Mouse (Mus musculus): Measurements from ENCODE around the gene Flvcr1. TPM values are rescaled to one million over a fixed set of nuclear protein-coding genes. Genes with fewer than 3 reads are reported as not detected.

Gene Flvcr1
- 4.7 TPM for polyA plus RNA-seq (2017; shearing (Covaris generic))

DNA sequence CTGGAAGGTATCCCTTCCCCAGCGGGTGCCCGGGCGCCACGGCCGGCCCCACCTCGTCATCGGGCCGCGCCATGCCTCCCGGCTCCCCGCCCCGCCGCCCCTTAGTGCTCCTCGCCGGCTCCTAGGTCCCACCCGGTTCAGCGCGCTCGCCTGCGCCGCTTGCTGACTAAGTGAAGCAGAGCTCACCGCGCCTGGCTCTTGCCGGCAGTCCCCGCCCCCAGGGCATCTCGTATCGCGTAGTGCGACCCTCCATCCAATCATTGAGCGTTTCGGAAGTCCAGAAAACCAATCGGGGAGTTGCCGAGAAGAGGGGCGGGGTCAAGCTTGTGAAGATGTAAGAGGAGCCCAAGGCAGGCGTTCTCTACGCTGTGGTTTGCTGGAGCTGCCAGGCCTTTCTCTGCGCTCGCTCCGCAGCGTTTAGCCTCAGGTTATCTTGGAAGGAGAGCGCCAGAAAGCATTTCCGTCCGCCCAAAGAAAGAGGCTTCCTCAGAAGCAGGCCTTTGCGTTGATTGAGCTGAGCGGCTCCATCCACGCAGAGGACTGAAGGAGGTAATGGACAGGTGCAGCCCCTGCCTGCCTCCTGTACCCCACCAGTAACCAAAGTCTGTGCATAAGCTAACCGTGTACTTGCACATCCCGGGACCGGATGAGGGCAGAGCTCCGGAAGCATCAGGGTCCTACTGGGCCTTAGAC lies at the start of gene Flvcr1:
Gene Flvcr1, minus strand, starts transcription at position 138 of the 693 bp plus-strand sequence.

DNA sequence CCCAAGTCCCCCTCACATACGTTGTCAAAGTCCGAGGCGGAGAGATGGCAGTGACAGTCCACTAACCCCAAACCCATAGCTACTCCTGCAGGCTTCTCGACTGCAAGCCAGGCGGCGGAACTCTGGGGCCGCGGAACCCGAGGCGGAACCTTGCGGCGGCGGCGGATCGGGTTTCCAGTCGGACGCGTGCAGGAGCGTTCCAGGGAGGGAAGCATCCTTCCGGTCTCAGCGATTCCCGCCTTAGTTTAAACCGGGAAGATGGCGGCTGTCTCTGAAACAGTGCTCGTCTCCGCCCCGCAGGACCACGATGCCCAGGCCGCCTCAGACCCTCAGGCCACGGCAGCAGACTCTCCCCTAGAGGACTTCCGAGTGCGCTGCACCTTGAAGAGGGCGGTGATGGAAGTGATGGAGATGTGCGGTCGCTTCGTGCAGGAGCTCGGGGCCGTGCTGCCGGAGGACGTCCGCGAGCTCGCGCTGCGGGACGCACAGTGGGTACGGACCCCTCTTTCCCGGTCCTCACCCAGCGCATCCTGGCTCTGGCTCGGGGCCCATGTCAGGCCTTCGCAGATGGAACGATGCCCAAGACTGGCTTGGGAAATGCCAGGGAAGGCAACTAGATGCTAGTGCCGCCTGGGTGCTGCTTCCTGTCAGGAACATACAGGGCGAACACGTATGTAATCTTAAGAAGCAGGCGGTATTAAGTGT lies 37.0 kb upstream of the Flvcr1 start, which contains the start of the genes Tatdn3 and Nsl1:
Gene Tatdn3, minus strand, starts transcription at position 152 of the 705 bp plus-strand sequence.
Gene Nsl1, plus strand, starts transcription at position 232 of the 705 bp plus-strand sequence.

DNA sequence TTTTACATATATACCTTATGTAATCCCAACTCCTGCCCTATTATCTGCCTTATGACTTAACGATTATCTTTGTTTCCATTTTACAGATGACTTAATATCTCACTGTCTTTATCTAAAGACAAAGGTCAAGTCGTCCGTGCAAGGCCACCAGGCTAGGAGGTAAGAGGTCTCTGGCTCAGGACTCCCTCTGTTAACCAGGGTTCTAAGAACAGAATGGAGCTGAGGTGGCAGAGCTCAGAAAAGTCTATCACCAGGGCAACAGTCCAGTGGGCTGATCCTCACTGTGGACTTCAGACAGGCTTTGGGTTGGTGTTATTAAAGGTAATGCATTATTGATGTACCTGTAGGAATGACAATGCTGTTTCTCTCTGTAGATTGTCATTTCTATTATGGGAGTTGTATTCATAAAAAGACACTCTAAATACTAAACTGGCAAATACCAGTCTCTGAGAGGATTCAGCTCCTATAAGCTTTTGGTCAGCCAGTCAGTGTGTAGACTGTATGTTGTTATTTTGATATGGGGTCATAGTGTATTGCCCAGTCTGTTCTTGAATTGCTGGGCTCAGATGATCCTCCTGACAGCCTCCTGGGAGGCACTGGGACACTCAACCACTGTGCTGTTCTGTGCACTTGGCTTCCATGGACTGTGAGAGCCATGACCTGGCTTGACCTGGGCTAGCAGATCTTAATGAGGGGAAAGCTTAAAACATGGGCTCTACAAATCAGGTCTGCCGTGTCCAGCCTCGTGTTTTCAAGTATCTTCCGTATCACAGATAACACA lies 10.8 kb upstream of the Flvcr1 start, which contains the start of gene Spata45:
Gene Spata45, plus strand, starts transcription at position 86 of the 781 bp plus-strand sequence.

DNA sequence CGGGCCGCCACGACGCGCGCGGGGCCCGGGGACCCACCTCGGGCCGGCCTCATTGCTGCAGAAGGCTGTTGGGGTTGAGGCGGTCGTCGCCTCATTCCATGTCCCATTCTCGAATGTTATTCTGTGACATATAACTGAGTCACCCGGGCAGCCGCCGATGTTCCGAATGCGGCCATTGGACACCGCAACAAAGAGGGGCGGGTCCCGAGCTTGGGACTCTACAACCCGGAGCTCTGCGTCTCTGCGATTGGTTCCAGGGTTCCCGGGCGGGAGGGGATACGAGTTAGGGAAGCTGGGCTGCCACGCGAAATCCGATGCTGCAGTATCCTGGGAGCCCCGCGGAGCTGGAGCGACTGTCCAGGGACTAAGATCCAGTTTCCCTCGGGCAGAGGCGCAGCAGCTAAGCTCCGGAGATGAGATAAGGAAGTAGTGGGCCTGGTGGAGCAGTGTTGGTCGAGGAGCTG lies 46.8 kb downstream of the Flvcr1 start, which contains the start of gene Vash2:
Gene Vash2, minus strand, starts transcription at position 197 of the 464 bp plus-strand sequence.

Other genes with a start within 250 kb of the Flvcr1 start
- gene Rps6kc1, start 114.4 kb downstream of the Flvcr1 start, polyA plus RNA-seq (2017; shearing (Covaris generic)): 14.5 TPM
- 76.5 TPM for gene Angel2, start 101.0 kb downstream of the Flvcr1 start, polyA plus RNA-seq (2017; shearing (Covaris generic))
- 0.11 TPM for gene Vash2, start 46.9 kb downstream of the Flvcr1 start, polyA plus RNA-seq (2017; shearing (Covaris generic))
- not detected for gene Spata45, start 10.5 kb upstream of the Flvcr1 start, polyA plus RNA-seq (2017; shearing (Covaris generic))
- gene Tatdn3, start 36.8 kb upstream of the Flvcr1 start, polyA plus RNA-seq (2017; shearing (Covaris generic)): 12.9 TPM
- 2.5 TPM for gene Nsl1, start 36.9 kb upstream of the Flvcr1 start, polyA plus RNA-seq (2017; shearing (Covaris generic))
- gene Batf3, start 71.7 kb upstream of the Flvcr1 start, polyA plus RNA-seq (2017; shearing (Covaris generic)): not detected
- not detected for gene Fam71a, start 138.7 kb upstream of the Flvcr1 start, polyA plus RNA-seq (2017; shearing (Covaris generic))
- not detected for gene Atf3, start 191.9 kb upstream of the Flvcr1 start, polyA plus RNA-seq (2017; shearing (Covaris generic))

All from CD4-positive, CD25-positive, alpha-beta regulatory T cell, adult 9 weeks (primary cell).